In the genomic region with DNA sequence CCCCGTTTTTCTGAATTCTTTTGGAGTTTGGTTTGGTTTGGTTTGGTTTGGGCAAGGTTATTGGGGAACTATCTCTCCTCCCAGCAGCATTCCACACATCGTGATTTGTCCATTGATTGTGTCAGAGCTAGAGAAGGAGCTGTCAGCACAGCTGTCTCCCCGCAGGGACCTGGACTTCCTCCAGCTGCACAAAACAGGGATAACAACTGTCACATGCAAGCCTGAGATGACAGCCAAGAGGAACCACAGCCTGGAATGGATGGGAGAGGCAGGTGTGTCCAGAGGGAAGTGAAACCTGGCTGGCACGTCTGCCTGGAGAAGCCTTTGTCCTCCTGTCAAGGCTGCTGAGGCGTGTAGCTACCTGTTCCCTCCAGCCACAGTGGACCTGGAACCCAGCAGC, we compare ENCODE assay signal across 11 mouse cellular contexts.
A peak's percentile ranks its signal among the peaks of the same experiment; 100 is the strongest.
DNase-seq lines count a peak whose midpoint lies in the region; ATAC-seq and TF ChIP-seq lines count a peak whose summit lies in the region.
"Had no signal": no experiment of that assay in that cellular context is flagged by ENCODE, and none has a peak within 500 bp of the region (broad histone marks: within the 10 kb centered on the region; RNA-seq: fewer than 3 reads in every experiment).

No protein-coding gene starts in this region.

- 34% methylated on average over 5 of the region's 5 CpGs for WGBS in lung, embryonic 16.5 days

- peak; percentile 48; the same call in 1 of the 2 replicates for ATAC-seq in lung, embryonic 16.5 days (ENCODE audit: low read depth)
- ATAC-seq: forebrain, embryonic 13.5 days; inflammation-experienced regulatory T-cells, adult 6 months had no signal

- H3K9ac ChIP-seq in lung, embryonic 16.5 days (ENCODE audit: low read length), result no peak overlapping the region
- H3K9ac ChIP-seq: forebrain, embryonic 13.5 days had no signal

- no peak overlapping the region for H3K4me2 ChIP-seq in lung, embryonic 16.5 days (ENCODE audit: low read depth, low read length)
- H3K4me2 ChIP-seq: forebrain, embryonic 13.5 days had no signal

- H3K4me3 ChIP-seq in gastrocnemius, adult 2 months, result no peak overlapping the region
- H3K4me3 ChIP-seq in lung, embryonic 16.5 days (ENCODE audit: low read length), result no peak overlapping the region
- H3K4me3 ChIP-seq: forebrain, embryonic 13.5 days had no signal

- intact Hi-C loops in gastrocnemius, adult 2 months (cut with DNase I), result no loop called here

- peaks cover 2% of the 10 kb centered on the region; the same call in 1 of the 2 replicates for H3K27me3 ChIP-seq in lung, embryonic 16.5 days (ENCODE audit: control insufficient read depth, insufficient read depth, low read depth, low read length)

- no peaks in the 10 kb centered on the region for H3K9me3 ChIP-seq in lung, embryonic 16.5 days (ENCODE audit: control insufficient read depth, low read length)
- H3K9me3 ChIP-seq: forebrain, embryonic 13.5 days had no signal

- H3K27ac ChIP-seq in gastrocnemius, adult 2 months, result peak overlapping the region; percentile 8; the same call in 1 of the 2 replicates
- H3K27ac ChIP-seq in lung, embryonic 16.5 days (ENCODE audit: low read length), result no peak overlapping the region
- H3K27ac ChIP-seq: forebrain, embryonic 13.5 days had no signal

- DNase-seq in gastrocnemius, adult 2 months, result peak; percentile 66
- DNase-seq in gastrocnemius, adult 8-10 months (ENCODE audit: low spot score in 2 of 2), result no peak
- DNase-seq in adipocyte (ENCODE audit: low spot score), result peak; percentile 35
- peak; percentile 73 for DNase-seq in heart, adult 8-10 months (ENCODE audit: low spot score)
- no peak for DNase-seq in T-cell, adult 2 months (ENCODE audit: low spot score)
- DNase-seq in frontal cortex, postnatal 25 days (ENCODE audit: low spot score in 2 of 2), result no peak
- DNase-seq in right cerebral cortex, adult 18-20 months, result no peak
- DNase-seq: cerebellum, adult 11-12 months had no signal

- peaks cover 22% of the 10 kb centered on the region for H3K4me1 ChIP-seq in lung, embryonic 16.5 days (replicated peaks; ENCODE audit: control insufficient read depth, insufficient read depth, low read length)

- TF ChIP-seq CTCF in gastrocnemius, adult 2 months (IDR thresholded peaks at IDR 0.05), result no peak

- no peaks in the 10 kb centered on the region for H3K36me3 ChIP-seq in lung, embryonic 16.5 days (ENCODE audit: control insufficient read depth, insufficient read depth, low read length)

Comparison
In these comparisons a context has a peak if more than half of its experiments do, and no peak if none do; other contexts are left out.
1. DNase-seq: peak in gastrocnemius, adult 2 months (single experiment), adipocyte (single experiment) and heart, adult 8-10 months (single experiment); none in gastrocnemius, adult 8-10 months (0 of 2), T-cell, adult 2 months (single experiment), frontal cortex, postnatal 25 days (0 of 2) and right cerebral cortex, adult 18-20 months (single experiment).